Mouse (Mus musculus) stomach, postnatal 0 days (tissue): ENCODE results near the gene Ifi211. TPM values are rescaled to one million over a fixed set of nuclear protein-coding genes. Genes with fewer than 3 reads are reported as not detected.
"Not testable (repeated sequence)": the region's sequence is repeated elsewhere in the genome, so short reads cannot be mapped to it uniquely, and the experiment has no call there.

Experiments used
- ATAC-seq: fragments of 200-750 bp; cut with Nextera tagmentation; 2 replicates; pipeline ENCODE4 v1.8.0; 2017; ENCODE audit not compliant: low FRiP score, low TSS enrichment
- DNase-seq: peaks from one replicate; pipeline ENCODE4 v3.0.0-alpha.2; 2016; ENCODE audit warnings: low spot score
- H3K27ac ChIP-seq: fragments of 300-500 bp; sonication (generic); replicated peaks from 2 replicates; pipeline ENCODE4 v1.5.1; 2014; ENCODE audit warnings: mild to moderate bottlenecking, control low read depth
- H3K27me3 ChIP-seq: fragments of 300-500 bp; sonication (generic); 2 replicates; pipeline ENCODE4 v1.6.1; 2014; ENCODE audit warnings: low read length; ENCODE audit not compliant: control insufficient read depth, insufficient read depth
- H3K36me3 ChIP-seq: fragments of 300-500 bp; sonication (generic); 2 replicates; pipeline ENCODE4 v1.6.1; 2014; ENCODE audit warnings: low read length, mixed read lengths; ENCODE audit not compliant: control insufficient read depth, insufficient read depth
- H3K4me1 ChIP-seq: fragments of 300-500 bp; sonication (generic); replicated peaks from 2 replicates; pipeline ENCODE4 v1.6.1; 2014; ENCODE audit warnings: antibody characterized with exemption; ENCODE audit not compliant: control insufficient read depth, insufficient read depth
- H3K4me2 ChIP-seq: fragments of 300-500 bp; sonication (generic); replicated peaks from 2 replicates; pipeline ENCODE4 v1.6.1; 2014; ENCODE audit warnings: low read depth, mild to moderate bottlenecking, control low read depth, moderate library complexity
- H3K4me3 ChIP-seq: fragments of 300-500 bp; sonication (generic); 2 replicates; pipeline ENCODE4 v1.5.1; 2014; ENCODE audit warnings: low read depth, low read length, control low read depth
- H3K9ac ChIP-seq: fragments of 300-500 bp; sonication (generic); 2 replicates; pipeline ENCODE4 v1.6.1; 2014; ENCODE audit warnings: mild to moderate bottlenecking, low read length, control low read depth, mixed read lengths
- H3K9me3 ChIP-seq: fragments of 300-500 bp; sonication (generic); 2 replicates; pipeline ENCODE4 v1.6.1; 2016; ENCODE audit warnings: low read length; ENCODE audit not compliant: control insufficient read depth
- CTCF ChIP-seq: IDR thresholded peaks from 2 replicates; pipeline ENCODE4 v1.5.1; 2016; ENCODE audit warnings: antibody characterized with exemption, low read depth, mild to moderate bottlenecking, moderate library complexity
- EP300 ChIP-seq: optimal IDR thresholded peaks from 2 replicates; pipeline ENCODE3; 2016; ENCODE audit warnings: antibody characterized with exemption
- WGBS: fragments of 180-500 bp; shearing (Covaris S2); extraction: QIAGEN DNeasy Blood & Tissue Kit; methylation state at CpG from one replicate; pipeline ENCODE4 v1.1.7; 2014; 5-methylcytosine and 5-hydroxymethylcytosine counted together
- polyA plus RNA-seq: library from polyadenylated mRNA; unstranded; fragments of >200 nt; fragmentation: Nextera tagmentation; extraction: Ambion mirVana; gene quantifications from 2 replicates; pipeline ENCODE4 v1.2.1, GENCODE M21; 2015

Ifi211 gene
- polyA plus RNA-seq, 1 experiment from 2014 or later, result 1.4 TPM

DNA sequence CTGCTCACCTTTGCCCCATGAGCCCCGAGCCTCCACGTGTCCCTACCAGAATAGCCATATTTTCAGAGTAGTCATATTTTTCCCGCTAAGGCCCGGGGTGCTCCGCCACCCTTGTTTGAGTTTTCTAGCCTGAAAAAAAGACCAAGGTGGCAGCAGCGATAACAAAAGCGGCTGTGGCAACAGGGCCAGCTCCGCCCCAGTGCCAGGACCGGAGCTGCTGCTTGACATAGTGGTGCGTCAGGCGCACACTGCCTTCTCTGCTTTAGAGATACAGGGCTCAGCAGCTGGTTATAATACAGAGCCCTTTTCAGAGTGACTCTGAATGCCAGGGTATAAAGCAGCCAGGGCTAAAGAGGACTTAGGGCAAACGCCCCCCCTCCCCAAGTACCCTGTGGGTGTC lies 46.3 kb downstream of the Ifi211 start:
- H3K9me3 ChIP-seq, result no peaks in the 10 kb centered on the region
- no peak overlapping the region for H3K27ac ChIP-seq
- H3K4me2 ChIP-seq, result no peak overlapping the region
- no peaks in the 10 kb centered on the region for H3K4me1 ChIP-seq
- TF ChIP-seq EP300 (no peak), CTCF (no peak)
- H3K36me3 ChIP-seq, result no peaks in the 10 kb centered on the region
- DNase-seq (no peak), ATAC-seq (no peak)
- no peak overlapping the region for H3K4me3 ChIP-seq
- H3K27me3 ChIP-seq, result no peaks in the 10 kb centered on the region
- 81% methylated on average over 12 of the region's 12 CpGs for WGBS
- H3K9ac ChIP-seq, result no peak overlapping the region

DNA sequence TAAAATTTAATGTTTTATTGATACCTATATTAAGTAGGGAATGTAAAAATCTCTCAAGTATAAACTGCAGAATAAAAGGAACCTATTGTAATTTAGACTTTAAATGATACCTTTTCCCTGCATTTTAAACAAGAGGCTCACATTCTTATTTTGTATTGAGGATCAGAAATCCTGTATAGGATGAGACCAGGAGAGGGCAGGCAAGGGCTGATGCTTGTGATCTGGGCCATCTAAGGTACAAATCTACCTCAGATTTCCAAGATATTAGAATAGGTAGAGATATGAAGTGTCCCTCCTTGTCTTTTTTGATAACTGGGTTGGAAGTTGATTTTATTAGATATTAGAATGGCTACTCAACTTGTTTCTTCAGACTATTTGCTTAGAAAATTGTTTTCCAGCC lies 59.1 kb downstream of the Ifi211 start:
- not testable (repeated sequence) for DNase-seq

DNA sequence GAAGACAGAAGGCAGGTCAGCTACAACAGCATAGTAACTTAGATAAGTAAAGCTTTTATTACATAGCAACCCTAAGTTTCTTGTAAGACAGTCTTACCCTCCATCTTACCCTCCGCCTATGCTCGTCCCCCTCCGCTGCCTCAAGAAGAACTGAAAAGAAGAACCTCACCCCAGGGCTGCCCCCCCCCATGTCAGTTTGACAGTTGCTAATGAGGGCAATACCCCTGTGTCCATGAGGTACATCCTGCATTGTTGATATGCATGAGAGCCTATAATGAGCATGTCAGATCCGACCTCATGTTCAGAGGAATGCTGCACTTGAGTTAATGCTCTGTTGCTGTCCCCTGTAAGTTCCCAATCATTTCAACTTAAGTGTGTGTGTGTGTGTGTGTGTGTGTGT lies 60.0 kb downstream of the Ifi211 start:
- H3K9ac ChIP-seq, H3K4me3 ChIP-seq, ATAC-seq, H3K4me2 ChIP-seq, H3K9me3 ChIP-seq, H3K36me3 ChIP-seq, DNase-seq, H3K27me3 ChIP-seq, H3K4me1 ChIP-seq, H3K27ac ChIP-seq: not testable (repeated sequence)
- 68% methylated on average over 4 of the region's 4 CpGs for WGBS

More for the DNA sequence above, 59.1 kb downstream of the Ifi211 start:
- not testable (repeated sequence) for H3K27me3 ChIP-seq, H3K4me3 ChIP-seq, H3K9me3 ChIP-seq, H3K9ac ChIP-seq, H3K27ac ChIP-seq, H3K36me3 ChIP-seq, H3K4me2 ChIP-seq, H3K4me1 ChIP-seq, ATAC-seq
- peak; percentile 38 for TF ChIP-seq CTCF

Other genes with a start within 250 kb of the Ifi211 start
- gene Ifi208, start 239.4 kb downstream of the Ifi211 start, polyA plus RNA-seq, result not detected in 2 replicates
- gene Ifi207, start 171.3 kb downstream of the Ifi211 start, polyA plus RNA-seq, result 0.59 and 0.85 TPM in 2 replicates
- gene Ifi204, start 146.1 kb downstream of the Ifi211 start, polyA plus RNA-seq, result 2.3 and 2.7 TPM in 2 replicates
- gene Mndal, start 29.4 kb upstream of the Ifi211 start, polyA plus RNA-seq, result 3.8 and 4.0 TPM in 2 replicates
- 1.6 and 2.0 TPM in 2 replicates for gene Ifi203, start 29.6 kb upstream of the Ifi211 start, polyA plus RNA-seq
- 0.19 and 0.51 TPM in 2 replicates for gene Ifi202b, start 69.7 kb upstream of the Ifi211 start, polyA plus RNA-seq
- 0.33 and 0.50 TPM in 2 replicates for gene Ifi205, start 118.8 kb upstream of the Ifi211 start, polyA plus RNA-seq
- gene Olfr433, start 127.7 kb upstream of the Ifi211 start, polyA plus RNA-seq, result not detected in 2 replicates
- not detected in 2 replicates for gene Olfr432, start 136.2 kb upstream of the Ifi211 start, polyA plus RNA-seq
- gene Olfr430, start 153.6 kb upstream of the Ifi211 start, polyA plus RNA-seq, result not detected in 2 replicates
- not detected in 2 replicates for gene Olfr429, start 171.3 kb upstream of the Ifi211 start, polyA plus RNA-seq
- gene Olfr427, start 183.8 kb upstream of the Ifi211 start, polyA plus RNA-seq, result not detected in 2 replicates
- not detected in 2 replicates for gene Olfr231, start 208.1 kb upstream of the Ifi211 start, polyA plus RNA-seq
- gene Olfr424, start 218.5 kb upstream of the Ifi211 start, polyA plus RNA-seq, result 0.11 TPM in 1 of 2 replicates, not detected in the other
- not detected in 2 replicates for gene Olfr420, start 242.6 kb upstream of the Ifi211 start, polyA plus RNA-seq